Mouse (Mus musculus) ES-E14 (cell line): ENCODE measurements at regions not wholly inside any gene's neighbourhood (a gene's known extent, or its start where the extent isn't known, plus 50 kb on each side); places are given as distances from the start of the nearest gene placed in this dataset.
A peak's percentile ranks its signal among the peaks of the same experiment; 100 is the strongest.

Experiments
- DNase-seq: peaks from one replicate; pipeline ENCODE4 v3.0.0-alpha.2; 2013; ENCODE audit warnings: low read depth, low spot score
- H3K27ac ChIP-seq: 2 replicates; pipeline ENCODE4 v1.5.1; 2012; ENCODE audit warnings: low read depth, mild to moderate bottlenecking, low read length, moderate library complexity, mixed read lengths; ENCODE audit not compliant: poor library complexity, insufficient read depth, severe bottlenecking
- H3K36me3 ChIP-seq: 2 replicates; pipeline ENCODE4 v1.6.1; 2012; ENCODE audit warnings: mild to moderate bottlenecking, low read length, moderate library complexity, mixed read lengths; ENCODE audit not compliant: control insufficient read depth, poor library complexity, insufficient read depth, severe bottlenecking
- H3K4me1 ChIP-seq, 2 experiments: fragments of 150-350 bp in 1 of 2; sonication (generic) in 1 of 2; 2 replicates each; pipeline ENCODE4 v1.6.1; 2012; ENCODE audit warnings: low read length in 2 of 2, mild to moderate bottlenecking in 1 of 2, mixed read lengths in 1 of 2; ENCODE audit not compliant: control insufficient read depth in 2 of 2, insufficient read depth in 2 of 2, poor library complexity in 1 of 2
- H3K4me3 ChIP-seq, 2 experiments: fragments of 150-350 bp in 1 of 2; sonication (generic) in 1 of 2; 2 replicates each; pipeline ENCODE4 v1.5.1; 2012; ENCODE audit warnings: low read length in 2 of 2, low read depth in 1 of 2, mild to moderate bottlenecking in 1 of 2, mixed read lengths in 1 of 2; ENCODE audit not compliant: insufficient read depth in 1 of 2, poor library complexity in 1 of 2, severe bottlenecking in 1 of 2
- H3K9ac ChIP-seq: 2 replicates; pipeline ENCODE4 v1.6.1; 2012; ENCODE audit warnings: low read depth, mild to moderate bottlenecking, low read length, mixed read lengths; ENCODE audit not compliant: poor library complexity, insufficient read depth, severe bottlenecking
- H3K9me3 ChIP-seq: fragments of 150-350 bp; sonication (generic); 2 replicates; pipeline ENCODE4 v1.6.1; 2012; ENCODE audit warnings: low read depth, mild to moderate bottlenecking, low read length; ENCODE audit not compliant: control insufficient read depth, insufficient read depth
- CHD2 ChIP-seq: IDR thresholded peaks from 2 replicates; pipeline ENCODE4 v1.6.1; 2014; ENCODE audit warnings: mild to moderate bottlenecking, low read depth, low read length, inconsistent platforms
- HCFC1 ChIP-seq: IDR thresholded peaks from 2 replicates; pipeline ENCODE4 v1.6.1; 2012; ENCODE audit warnings: low read length, inconsistent platforms, borderline replicate concordance; ENCODE audit not compliant: insufficient read depth
- MAFK ChIP-seq: IDR thresholded peaks from 2 replicates; pipeline ENCODE4 v1.6.1; 2014; ENCODE audit warnings: mild to moderate bottlenecking, low read depth, low read length, inconsistent platforms; ENCODE audit not compliant: insufficient read depth
- ZC3H11A ChIP-seq: IDR thresholded peaks from 2 replicates; pipeline ENCODE4 v1.6.1; 2012; ENCODE audit warnings: low read depth, mild to moderate bottlenecking, inconsistent platforms, low read length, borderline replicate concordance
- ZNF384 ChIP-seq: IDR thresholded peaks from 2 replicates; pipeline ENCODE4 v1.6.1; 2012; ENCODE audit warnings: low read depth, low read length, inconsistent platforms
- in situ Hi-C, 2 experiments: fragments of 600-800 bp; cut with MboI; formaldehyde crosslinking; loops; one replicate each; pipeline ENCODE4 v1.15.1; 2025; ENCODE audit warnings: low sequenced_read_pairs in 2 of 2, inconsistent platforms in 1 of 2; ENCODE audit not compliant: unreplicated experiment in 2 of 2

- 0 out of 4 replicates have a peak overlapping the region, but pooled peaks of 1 of the 2 experiments have one; percentile 4 for H3K4me3 ChIP-seq
- DNase-seq, result no peak
- TF ChIP-seq CHD2 (no peak), HCFC1 (no peak), MAFK (no peak), ZC3H11A (no peak), ZNF384 (no peak)
- peak overlapping the region; percentile 47; the same call in 1 of the 2 replicates for H3K9ac ChIP-seq
- 0 out of 2 replicates have a peak overlapping the region, but pooled peaks have one; percentile 22 for H3K27ac ChIP-seq
- H3K36me3 ChIP-seq, result no peaks in the 10 kb centered on the region
- in situ Hi-C loops, result no loop called here
- H3K4me1 ChIP-seq, result peaks cover 2 to 13% of the 10 kb centered on the region in 2 experiments
- H3K9me3 ChIP-seq, result no peaks in the 10 kb centered on the region
Observed at GRCm38 (mm10) chr19:56664307-56664775, 57.7 kb upstream of the Adrb1 start.

DNA sequence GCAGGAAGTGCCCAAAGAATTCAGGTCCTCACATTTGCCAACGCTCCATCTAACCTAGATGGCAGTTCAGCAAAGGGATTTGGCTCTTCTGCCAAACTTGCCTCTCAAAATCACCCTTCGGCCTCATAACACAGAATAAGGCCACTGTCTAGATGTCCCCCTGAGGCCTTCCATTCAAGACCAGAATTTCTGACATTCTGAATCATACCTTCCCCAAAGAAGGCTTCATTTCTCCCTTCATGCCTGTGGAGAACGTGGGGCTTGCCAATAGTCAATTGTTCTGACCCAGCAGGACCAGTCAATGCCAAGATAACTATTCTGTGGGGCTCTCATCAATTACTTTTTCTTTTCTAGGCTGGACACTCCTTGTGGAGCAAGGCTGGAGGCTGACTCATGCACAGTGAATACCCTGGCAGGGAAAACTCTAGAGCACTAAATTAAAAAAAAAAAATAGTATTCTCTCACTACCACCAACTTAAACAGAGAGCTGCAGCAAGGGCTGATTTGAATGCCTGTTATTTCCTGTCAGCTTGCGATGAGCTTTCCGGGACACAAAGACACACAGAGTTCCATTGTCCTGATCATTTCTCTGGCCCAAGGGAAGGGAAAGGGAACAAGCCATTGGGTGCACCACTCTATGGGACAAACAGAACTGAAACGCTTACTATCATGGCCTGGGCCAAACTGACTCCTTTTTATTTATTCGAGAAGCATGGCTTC is 56.9 kb upstream of the Adrb1 start:
- H3K4me3 ChIP-seq, result peak overlapping the region in 1 of 2 experiments; percentile 27; a peak in 1 of 4 replicates
- peaks cover 2 to 13% of the 10 kb centered on the region in 2 experiments for H3K4me1 ChIP-seq
- no peak overlapping the region for H3K27ac ChIP-seq
- no peak overlapping the region; the same call in 1 of the 2 replicates for H3K9ac ChIP-seq
- DNase-seq, result no peak
- in situ Hi-C loops, result no loop called here
- H3K36me3 ChIP-seq, result no peaks in the 10 kb centered on the region
- TF ChIP-seq MAFK (no peak), HCFC1 (no peak), ZC3H11A (no peak), CHD2 (no peak), ZNF384 (no peak)
- H3K9me3 ChIP-seq, result no peaks in the 10 kb centered on the region

- DNase-seq, result no peak
- peak overlapping the region in 1 of 2 experiments; percentile 27; a peak in 1 of 4 replicates for H3K4me3 ChIP-seq
- H3K4me1 ChIP-seq, result peaks cover 2 to 13% of the 10 kb centered on the region in 2 experiments
- peak overlapping the region; percentile 82 for H3K27ac ChIP-seq
- H3K9ac ChIP-seq, result no peak overlapping the region
- no peak for TF ChIP-seq ZNF384
- TF ChIP-seq ZC3H11A, result no peak
- TF ChIP-seq CHD2, result no peak
- no peak for TF ChIP-seq MAFK
- H3K36me3 ChIP-seq, result no peaks in the 10 kb centered on the region
- in situ Hi-C loops, result no loop called here
- no peaks in the 10 kb centered on the region for H3K9me3 ChIP-seq
Observed at GRCm38 (mm10) chr19:56665972-56666371, 56.0 kb upstream of the Adrb1 start.

DNA sequence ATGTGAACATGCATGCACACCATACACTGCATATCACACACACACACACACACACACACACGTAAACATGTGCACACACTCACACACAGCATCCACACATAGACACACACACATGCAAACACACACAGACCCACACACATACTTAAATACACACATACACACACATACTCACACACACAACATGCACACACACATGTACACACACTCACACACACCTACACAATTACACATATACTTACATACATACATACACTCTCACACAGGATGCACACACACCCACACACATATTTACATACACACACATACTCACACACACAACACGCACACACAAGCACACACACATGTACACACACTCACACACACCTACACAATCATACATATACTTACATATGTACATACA is 54.1 kb upstream of the Adrb1 start:
- Histone ChIP-seq H3K9me3 (no peaks in the 10 kb centered on the region), H3K36me3 (no peaks in the 10 kb centered on the region), H3K27ac (no peak overlapping the region), H3K9ac (no peak overlapping the region), H3K4me1 (peaks cover 2 to 13% of the 10 kb centered on the region in 2 experiments), H3K4me3 (no peak overlapping the region)
- in situ Hi-C loops, result no loop called here
- TF ChIP-seq MAFK, result no peak
- TF ChIP-seq ZNF384, result no peak
- no peak for TF ChIP-seq CHD2
- TF ChIP-seq ZC3H11A, result no peak
- no peak for TF ChIP-seq HCFC1
- no peak for DNase-seq
